Mouse (Mus musculus): ENCODE data around the gene Armc7. TPM values are rescaled to one million over a fixed set of nuclear protein-coding genes. Genes with fewer than 3 reads are reported as not detected.

The Armc7 gene
- polyA plus RNA-seq, 1 experiment from 2014 or later = 8.7 TPM

DNA sequence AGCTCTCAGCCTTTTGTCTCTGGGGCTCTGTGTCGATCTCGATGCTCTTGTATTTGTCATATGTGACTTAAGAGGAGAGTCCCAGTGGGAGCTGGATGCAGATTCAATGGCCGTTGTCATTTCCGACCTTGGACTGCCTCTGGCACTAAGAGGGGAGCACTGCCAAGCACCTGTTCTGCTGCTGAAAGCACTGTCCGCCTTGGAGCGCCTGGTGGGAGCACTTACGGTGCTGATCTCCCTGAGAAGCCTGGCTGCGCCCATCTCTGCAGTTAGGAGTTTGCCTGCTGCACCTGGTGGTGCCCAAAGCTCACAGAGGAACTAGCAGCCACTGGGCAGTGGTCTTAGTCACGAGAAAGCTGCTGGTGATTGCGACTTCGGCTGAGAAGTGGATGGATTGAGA is 7.8 kb downstream of the Armc7 start:
- no peak overlapping the region; the same call in 1 of the 2 replicates for H3K9ac ChIP-seq (replicated peaks; ENCODE audit: low read length)
- H3K4me2 ChIP-seq (ENCODE audit: low read depth, low read length) = no peak overlapping the region
- WGBS = 69% methylated on average over 11 of the region's 11 CpGs

DNA sequence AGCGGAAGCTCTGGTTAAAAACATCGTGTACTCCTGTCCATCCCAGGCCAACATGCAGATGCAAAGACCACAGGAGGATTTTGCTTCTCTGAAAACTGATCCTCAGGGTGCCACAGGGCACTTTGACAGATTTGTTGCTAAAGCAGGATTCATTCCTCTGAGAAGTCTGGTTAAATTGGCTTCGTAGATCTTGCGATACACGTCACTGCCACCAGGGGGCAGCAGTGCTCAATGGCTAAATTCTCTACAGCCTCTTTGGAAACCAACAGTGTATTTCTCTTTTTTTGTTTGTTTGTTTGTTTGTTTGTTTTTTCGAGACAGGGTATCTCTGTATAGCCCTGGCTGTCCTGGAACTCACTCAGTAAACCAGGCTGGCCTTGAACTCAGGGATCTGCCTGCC is 8.3 kb downstream of the Armc7 start:
- H3K4me1 ChIP-seq (ENCODE audit: control insufficient read depth, insufficient read depth, low read length) = no peaks in the 10 kb centered on the region
- no peak overlapping the region for H3K27ac ChIP-seq (replicated peaks; ENCODE audit: low read depth, low read length)
- no peaks in the 10 kb centered on the region for H3K36me3 ChIP-seq (replicated peaks; ENCODE audit: control insufficient read depth, insufficient read depth, low read depth, low read length)
- WGBS = 19% methylated on average over 6 of the region's 6 CpGs
- H3K9me3 ChIP-seq (replicated peaks; ENCODE audit: control insufficient read depth, low read length) = no peaks in the 10 kb centered on the region
- H3K27me3 ChIP-seq (ENCODE audit: control insufficient read depth, insufficient read depth, low read length) = no peaks in the 10 kb centered on the region
- H3K4me2 ChIP-seq (ENCODE audit: low read depth, low read length) = no peak overlapping the region
- no peak overlapping the region for H3K4me3 ChIP-seq (ENCODE audit: low read depth, low read length)
- H3K9ac ChIP-seq (replicated peaks; ENCODE audit: low read length) = no peak overlapping the region; the same call in 1 of the 2 replicates
- DNase-seq (ENCODE audit: low spot score) (peak; percentile 86), ATAC-seq (replicated peaks; ENCODE audit: insufficient number of reproducible peaks, low FRiP score, low TSS enrichment, low read depth) (no peak)

More for the DNA sequence above, 7.8 kb downstream of the Armc7 start:
- Histone ChIP-seq H3K9me3 (replicated peaks; ENCODE audit: control insufficient read depth, low read length) (no peaks in the 10 kb centered on the region), H3K36me3 (replicated peaks; ENCODE audit: control insufficient read depth, insufficient read depth, low read depth, low read length) (no peaks in the 10 kb centered on the region), H3K27ac (replicated peaks; ENCODE audit: low read depth, low read length) (no peak overlapping the region), H3K27me3 (ENCODE audit: control insufficient read depth, insufficient read depth, low read length) (no peaks in the 10 kb centered on the region), H3K4me1 (ENCODE audit: control insufficient read depth, insufficient read depth, low read length) (no peaks in the 10 kb centered on the region), H3K4me3 (ENCODE audit: low read depth, low read length) (no peak overlapping the region)
- ATAC-seq (replicated peaks; ENCODE audit: insufficient number of reproducible peaks, low FRiP score, low TSS enrichment, low read depth) = no peak
- no peak for DNase-seq (ENCODE audit: low spot score)

DNA sequence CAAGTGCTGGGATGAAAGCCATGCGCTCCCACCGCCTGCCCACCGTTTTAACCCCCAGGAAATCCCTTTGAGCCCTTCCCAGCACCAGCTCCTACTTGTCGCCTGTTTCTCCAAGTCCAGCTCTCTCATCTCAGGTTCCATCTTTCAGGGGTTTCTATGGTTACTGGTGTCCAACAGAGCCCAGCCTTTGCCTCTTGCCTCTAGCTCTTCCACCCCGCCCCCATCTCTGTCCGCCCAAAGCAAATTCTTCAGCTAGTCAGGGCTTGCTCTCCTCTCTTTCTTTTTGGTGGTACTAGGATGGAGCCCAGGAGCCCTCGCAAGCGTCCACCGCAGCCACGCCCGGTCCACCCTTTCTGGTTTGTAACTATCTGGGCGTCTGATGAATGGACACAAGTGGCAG is 9.7 kb downstream of the Armc7 start:
- Histone ChIP-seq H3K9me3 (replicated peaks; ENCODE audit: control insufficient read depth, low read length) (no peaks in the 10 kb centered on the region), H3K4me2 (ENCODE audit: low read depth, low read length) (no peak overlapping the region; the same call in 1 of the 2 replicates), H3K27me3 (ENCODE audit: control insufficient read depth, insufficient read depth, low read length) (no peaks in the 10 kb centered on the region), H3K4me1 (ENCODE audit: control insufficient read depth, insufficient read depth, low read length) (no peaks in the 10 kb centered on the region), H3K36me3 (replicated peaks; ENCODE audit: control insufficient read depth, insufficient read depth, low read depth, low read length) (no peaks in the 10 kb centered on the region), H3K9ac (replicated peaks; ENCODE audit: low read length) (no peak overlapping the region), H3K4me3 (ENCODE audit: low read depth, low read length) (no peak overlapping the region), H3K27ac (replicated peaks; ENCODE audit: low read depth, low read length) (0 out of 2 replicates have a peak overlapping the region, but pooled peaks have one; percentile 35)
- ATAC-seq (replicated peaks; ENCODE audit: insufficient number of reproducible peaks, low FRiP score, low TSS enrichment, low read depth) (peak; percentile 63), DNase-seq (ENCODE audit: low spot score) (peak; percentile 81)
- WGBS = 43% methylated on average over 12 of the region's 12 CpGs

DNA sequence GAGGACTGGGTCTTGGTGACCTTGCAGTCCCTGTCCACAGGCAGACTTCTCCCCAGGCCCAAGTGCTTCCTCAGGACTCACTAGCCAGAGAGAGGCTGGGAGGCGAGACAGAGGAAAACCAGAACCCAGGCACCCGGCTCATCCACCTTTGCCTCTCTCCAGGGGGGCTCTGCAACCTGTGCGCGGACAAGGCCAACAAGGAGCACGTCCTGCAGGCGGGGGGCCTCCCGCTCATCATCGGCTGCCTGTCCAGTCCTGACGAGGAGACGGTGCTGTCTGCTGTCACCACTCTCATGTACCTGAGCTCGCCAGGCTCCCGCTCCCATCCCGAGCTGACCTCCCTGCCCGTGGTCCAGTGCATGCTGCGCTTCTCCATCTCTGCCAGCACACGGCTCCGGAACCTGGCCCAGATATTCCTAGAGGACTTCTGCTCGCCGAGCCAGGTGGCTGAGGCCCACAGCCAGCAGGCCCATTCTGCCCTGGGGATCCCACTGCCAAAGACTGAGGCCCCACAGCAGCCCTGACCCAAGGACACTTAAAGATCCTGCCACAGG is 13.2 kb downstream of the Armc7 start:
- H3K4me3 ChIP-seq (ENCODE audit: low read depth, low read length) = no peak overlapping the region
- no peaks in the 10 kb centered on the region for H3K9me3 ChIP-seq (replicated peaks; ENCODE audit: control insufficient read depth, low read length)
- DNase-seq (ENCODE audit: low spot score) = no peak
- no peak for ATAC-seq (replicated peaks; ENCODE audit: insufficient number of reproducible peaks, low FRiP score, low TSS enrichment, low read depth)
- H3K4me2 ChIP-seq (ENCODE audit: low read depth, low read length) = no peak overlapping the region
- no peaks in the 10 kb centered on the region for H3K36me3 ChIP-seq (replicated peaks; ENCODE audit: control insufficient read depth, insufficient read depth, low read depth, low read length)
- H3K27ac ChIP-seq (replicated peaks; ENCODE audit: low read depth, low read length) = no peak overlapping the region
- H3K4me1 ChIP-seq (ENCODE audit: control insufficient read depth, insufficient read depth, low read length) = 0 out of 2 replicates have a peak, but pooled peaks cover 2% of the 10 kb centered on the region
- WGBS = 83% methylated on average over 19 of the region's 19 CpGs
- H3K9ac ChIP-seq (replicated peaks; ENCODE audit: low read length) = no peak overlapping the region
- no peaks in the 10 kb centered on the region for H3K27me3 ChIP-seq (ENCODE audit: control insufficient read depth, insufficient read depth, low read length)

DNA sequence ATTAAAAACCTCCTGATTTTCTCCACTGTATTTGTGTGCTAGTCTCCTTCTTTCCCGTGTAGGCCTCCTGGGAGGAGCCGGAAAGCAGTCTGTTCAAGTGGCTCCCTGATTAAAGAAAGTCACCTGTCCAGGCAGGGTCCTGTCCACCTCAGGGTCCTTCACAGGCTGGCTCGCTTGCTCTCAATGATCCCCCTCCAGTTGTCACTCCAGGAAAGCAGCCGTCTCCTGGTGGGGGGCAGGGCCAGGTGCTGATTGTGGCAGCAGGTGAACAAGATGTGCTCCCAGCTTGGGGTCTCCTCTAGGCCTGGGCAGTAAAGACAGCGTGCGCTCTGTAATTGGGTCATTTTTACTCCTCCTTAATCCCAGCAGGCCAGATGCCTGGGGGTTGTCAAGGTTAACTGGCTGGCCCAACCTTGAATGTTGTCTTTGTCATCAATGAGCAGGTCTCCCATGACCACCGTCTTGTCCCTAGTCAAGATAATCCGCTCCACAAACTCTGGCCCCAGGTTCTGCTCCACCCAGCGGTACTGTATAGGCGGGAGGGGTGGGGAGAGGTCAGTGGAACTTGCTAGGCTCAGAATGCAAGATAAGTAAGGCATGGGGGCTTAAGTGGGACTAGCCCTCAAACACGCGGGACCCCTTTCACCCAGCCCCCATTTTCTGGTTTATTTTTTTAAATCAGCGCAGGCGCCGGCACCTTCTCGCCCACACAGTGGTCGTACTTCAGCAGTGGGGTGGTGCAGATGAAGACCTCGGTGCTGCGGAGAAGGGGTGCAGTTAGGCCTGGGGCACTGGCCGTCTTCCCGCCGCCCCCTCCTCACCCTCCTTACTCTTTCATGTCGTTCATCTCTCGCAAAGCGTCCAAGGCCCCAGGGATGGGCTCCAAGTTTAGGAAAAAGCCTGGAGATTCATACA is 15.2 kb downstream of the Armc7 start:
- Histone ChIP-seq H3K27me3 (ENCODE audit: control insufficient read depth, insufficient read depth, low read length) (no peaks in the 10 kb centered on the region), H3K4me1 (ENCODE audit: control insufficient read depth, insufficient read depth, low read length) (0 out of 2 replicates have a peak, but pooled peaks cover 2% of the 10 kb centered on the region), H3K36me3 (replicated peaks; ENCODE audit: control insufficient read depth, insufficient read depth, low read depth, low read length) (no peaks in the 10 kb centered on the region), H3K9me3 (replicated peaks; ENCODE audit: control insufficient read depth, low read length) (no peaks in the 10 kb centered on the region), H3K4me3 (ENCODE audit: low read depth, low read length) (peak overlapping the region; percentile 63), H3K4me2 (ENCODE audit: low read depth, low read length) (peak overlapping the region; percentile 74), H3K9ac (replicated peaks; ENCODE audit: low read length) (peak overlapping the region; percentile 79), H3K27ac (replicated peaks; ENCODE audit: low read depth, low read length) (peak overlapping the region; percentile 62; the same call in 1 of the 2 replicates)
- DNase-seq (ENCODE audit: low spot score) (no peak), ATAC-seq (replicated peaks; ENCODE audit: insufficient number of reproducible peaks, low FRiP score, low TSS enrichment, low read depth) (peak; percentile 59)
- 29% methylated on average over 25 of the region's 25 CpGs for WGBS

DNA sequence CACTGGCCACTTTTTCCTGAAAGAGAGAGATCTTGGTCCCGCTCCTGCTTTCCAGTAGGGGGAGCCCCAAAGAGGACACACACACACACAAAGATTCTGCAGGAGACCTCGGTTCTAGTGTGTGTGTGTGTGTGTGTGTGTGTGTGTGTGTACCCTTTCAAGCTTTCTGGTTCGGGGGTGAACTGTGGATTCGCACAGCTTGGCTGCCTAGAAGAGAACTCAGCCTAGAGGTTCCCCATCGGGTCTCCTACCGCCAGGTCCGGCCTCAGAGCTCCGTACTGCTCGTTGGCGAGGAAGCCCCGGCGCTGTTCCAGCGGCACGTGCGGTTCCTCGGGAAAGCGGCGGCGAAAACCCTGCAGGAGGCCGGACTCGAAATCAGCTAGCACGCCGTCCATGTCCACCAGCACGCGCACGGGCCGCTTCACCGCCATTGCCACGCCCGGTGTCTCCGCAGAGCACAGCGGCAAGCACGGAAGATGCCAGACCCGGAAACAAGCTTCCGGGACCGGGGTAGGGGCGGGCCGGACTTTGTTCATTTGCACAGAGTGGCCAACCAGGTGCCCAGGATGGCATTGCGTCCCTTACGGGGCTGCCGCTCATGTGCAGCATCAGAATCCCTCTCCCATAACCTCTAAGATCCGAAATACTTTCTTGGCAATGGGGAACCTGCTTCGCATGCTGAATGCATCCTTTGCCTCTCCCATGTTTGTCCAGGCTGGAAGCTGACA is 16.1 kb downstream of the Armc7 start, which contains the start of gene Nt5c:
Gene Nt5c, minus strand, starts transcription at position 507 of the 728 bp plus-strand sequence.
- H3K4me2 ChIP-seq (ENCODE audit: low read depth, low read length) = peak within 1 kb of the TSS; percentile 74
- 0 out of 2 replicates have a peak, but pooled peaks cover 2% of the 10 kb centered on the region for H3K4me1 ChIP-seq (ENCODE audit: control insufficient read depth, insufficient read depth, low read length)
- peak within 1 kb of the TSS; percentile 62 for H3K27ac ChIP-seq (replicated peaks; ENCODE audit: low read depth, low read length)
- H3K9me3 ChIP-seq (replicated peaks; ENCODE audit: control insufficient read depth, low read length) = no peaks in the 10 kb centered on the region
- under 1% methylated on average over 43 of the region's 43 CpGs for WGBS
- peak within 1 kb of the TSS; percentile 79 for H3K9ac ChIP-seq (replicated peaks; ENCODE audit: low read length)
- ATAC-seq (replicated peaks; ENCODE audit: insufficient number of reproducible peaks, low FRiP score, low TSS enrichment, low read depth) (peak; percentile 78), DNase-seq (ENCODE audit: low spot score) (peak; percentile 84)
- H3K27me3 ChIP-seq (ENCODE audit: control insufficient read depth, insufficient read depth, low read length) = no peaks in the 10 kb centered on the region
- H3K36me3 ChIP-seq (replicated peaks; ENCODE audit: control insufficient read depth, insufficient read depth, low read depth, low read length) = no peaks in the 10 kb centered on the region
- peak within 1 kb of the TSS; percentile 63 for H3K4me3 ChIP-seq (ENCODE audit: low read depth, low read length)

DNA sequence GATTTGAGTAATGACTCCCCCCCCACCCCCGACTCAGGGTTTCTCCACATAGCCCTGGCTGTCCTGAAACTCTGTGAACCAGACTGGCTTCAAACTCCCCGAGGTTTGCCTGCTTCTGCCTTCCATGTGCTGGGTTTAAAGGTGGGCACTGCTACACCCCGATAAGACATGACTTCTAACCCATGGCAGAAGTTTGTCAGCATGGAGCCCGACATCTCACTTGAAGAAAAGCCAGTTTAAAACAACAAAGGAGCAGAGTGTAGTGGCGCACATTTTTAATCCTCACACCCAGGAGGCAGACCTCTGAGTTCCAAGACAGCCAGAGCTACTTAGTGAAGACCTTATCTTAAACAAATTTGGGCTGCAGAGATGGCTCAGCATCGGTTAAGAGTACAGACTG is 16.9 kb downstream of the Armc7 start:
- Histone ChIP-seq H3K27me3 (ENCODE audit: control insufficient read depth, insufficient read depth, low read length) (no peaks in the 10 kb centered on the region), H3K9me3 (replicated peaks; ENCODE audit: control insufficient read depth, low read length) (no peaks in the 10 kb centered on the region), H3K27ac (replicated peaks; ENCODE audit: low read depth, low read length) (no peak overlapping the region), H3K4me3 (ENCODE audit: low read depth, low read length) (no peak overlapping the region), H3K36me3 (replicated peaks; ENCODE audit: control insufficient read depth, insufficient read depth, low read depth, low read length) (peaks cover 3% of the 10 kb centered on the region), H3K4me1 (ENCODE audit: control insufficient read depth, insufficient read depth, low read length) (0 out of 2 replicates have a peak, but pooled peaks cover 2% of the 10 kb centered on the region), H3K9ac (replicated peaks; ENCODE audit: low read length) (no peak overlapping the region), H3K4me2 (ENCODE audit: low read depth, low read length) (peak overlapping the region; percentile 74)
- no peak for DNase-seq (ENCODE audit: low spot score)
- 48% methylated on average over 6 of the region's 6 CpGs for WGBS
- ATAC-seq (replicated peaks; ENCODE audit: insufficient number of reproducible peaks, low FRiP score, low TSS enrichment, low read depth) = no peak

All from embryonic facial prominence, embryonic 11.5 days (tissue).